In genomic region chr1:152084638-152085345, GRCm38 (mm10) we compare ENCODE assay signal across 8 mouse cellular contexts. TPM values are rescaled to one million over a fixed set of nuclear protein-coding genes. Genes with fewer than 3 reads are reported as not detected.
A peak's percentile ranks its signal among the peaks of the same experiment; 100 is the strongest.
DNase-seq lines count a peak whose midpoint lies in the region; ATAC-seq lines count a peak whose summit lies in the region.

No protein-coding gene starts in this region.

- 34% methylated on average over 15 of the region's 15 CpGs for WGBS in forebrain, embryonic 12.5 days
- 9% methylated on average over 15 of the region's 15 CpGs for WGBS in limb, embryonic 11.5 days
- 32% methylated on average over 15 of the region's 15 CpGs for WGBS in midbrain, embryonic 12.5 days

- no peaks in the 10 kb centered on the region for H3K9me3 ChIP-seq in forebrain, embryonic 12.5 days
- no peaks in the 10 kb centered on the region for H3K9me3 ChIP-seq in limb, embryonic 11.5 days (ENCODE audit: control insufficient read depth, low read length)
- no peaks in the 10 kb centered on the region for H3K9me3 ChIP-seq in midbrain, embryonic 12.5 days

- no peak overlapping the region for H3K4me3 ChIP-seq in forebrain, embryonic 12.5 days (replicated peaks)
- no peak overlapping the region for H3K4me3 ChIP-seq in limb, embryonic 11.5 days (ENCODE audit: low read depth, low read length)
- H3K4me3 ChIP-seq in midbrain, embryonic 12.5 days, result no peak overlapping the region

- H3K36me3 ChIP-seq in forebrain, embryonic 12.5 days (replicated peaks), result no peaks in the 10 kb centered on the region
- no peaks in the 10 kb centered on the region for H3K36me3 ChIP-seq in limb, embryonic 11.5 days (ENCODE audit: control insufficient read depth, insufficient read depth, low read length)
- no peaks in the 10 kb centered on the region for H3K36me3 ChIP-seq in midbrain, embryonic 12.5 days

- peak; percentile 84 for DNase-seq in CD4-positive helper T cell, adult 2 months (ENCODE audit: low read depth, low spot score)
- peak; percentile 67 for DNase-seq in heart, postnatal 4 days
- peak; percentile 73 for DNase-seq in limb, embryonic 11.5 days (ENCODE audit: low spot score)
- peak; percentile 74 for DNase-seq in thymus, postnatal 4 days
- DNase-seq in right cerebral cortex, adult 2 months (ENCODE audit: low spot score in 2 of 2), result no peak

- H3K4me2 ChIP-seq in forebrain, embryonic 12.5 days, result peak overlapping the region; percentile 24
- peak overlapping the region; percentile 43 for H3K4me2 ChIP-seq in limb, embryonic 11.5 days (ENCODE audit: low read depth, severe bottlenecking)
- H3K4me2 ChIP-seq in midbrain, embryonic 12.5 days (replicated peaks), result peak overlapping the region; percentile 15; the same call in 1 of the 2 replicates

- H3K27me3 ChIP-seq in forebrain, embryonic 12.5 days, result no peaks in the 10 kb centered on the region
- H3K27me3 ChIP-seq in limb, embryonic 11.5 days (ENCODE audit: control insufficient read depth, insufficient read depth, low read length), result no peaks in the 10 kb centered on the region
- H3K27me3 ChIP-seq in midbrain, embryonic 12.5 days, result no peaks in the 10 kb centered on the region

- no peak overlapping the region for H3K27ac ChIP-seq in forebrain, embryonic 12.5 days
- H3K27ac ChIP-seq in limb, embryonic 11.5 days (replicated peaks; ENCODE audit: low read depth, low read length), result no peak overlapping the region
- no peak overlapping the region for H3K27ac ChIP-seq in midbrain, embryonic 12.5 days (replicated peaks)

- H3K9ac ChIP-seq in forebrain, embryonic 12.5 days, result no peak overlapping the region
- H3K9ac ChIP-seq in limb, embryonic 11.5 days (ENCODE audit: low read length), result no peak overlapping the region
- H3K9ac ChIP-seq in midbrain, embryonic 12.5 days (replicated peaks), result no peak overlapping the region

- ATAC-seq in activated CD4-positive, CD25-positive, alpha-beta regulatory T cell, adult 4 months, result peak; percentile 84
- no peak for ATAC-seq in forebrain, embryonic 12.5 days (ENCODE audit: low FRiP score)
- ATAC-seq in limb, embryonic 11.5 days (ENCODE audit: insufficient number of reproducible peaks, low FRiP score, low TSS enrichment, low read depth), result peak; percentile 75
- no peak for ATAC-seq in midbrain, embryonic 12.5 days (ENCODE audit: low FRiP score, low read depth)

- H3K4me1 ChIP-seq in forebrain, embryonic 12.5 days, result peaks cover 56% of the 10 kb centered on the region
- H3K4me1 ChIP-seq in limb, embryonic 11.5 days (ENCODE audit: control insufficient read depth, insufficient read depth, low read length), result peaks cover 16% of the 10 kb centered on the region
- H3K4me1 ChIP-seq in midbrain, embryonic 12.5 days, result peaks cover 66% of the 10 kb centered on the region

RNA-seq across cellular contexts. Expression of gene 1700025G04Rik, which starts 5.1 kb away (rescaled TPM):
- polyA plus RNA-seq in activated CD4-positive, CD25-positive, alpha-beta regulatory T cell, adult 4 months (2017; shearing (Covaris generic)), result 1 to 10 TPM; 2.5 to 3.7 TPM
- polyA plus RNA-seq in forebrain, embryonic 12.5 days (2016; fragmentation: Nextera tagmentation; extraction: Ambion mirVana), result 33.3 and 36.4 TPM in 2 replicates
- 10 to 100 TPM; 62.8 to 67.7 TPM for total RNA-seq in heart, postnatal 4 days (2021)
- polyA plus RNA-seq in limb, embryonic 11.5 days (2014; fragmentation: Nextera tagmentation; extraction: Ambion mirVana), result 18.6 and 21.1 TPM in 2 replicates
- 38.4 and 42.4 TPM in 2 replicates for polyA plus RNA-seq in midbrain, embryonic 12.5 days (2016; fragmentation: Nextera tagmentation; extraction: Ambion mirVana)

Comparison
In these comparisons a context has a peak if more than half of its experiments do, and no peak if none do; other contexts are left out.
1. DNase-seq: peak in CD4-positive helper T cell, adult 2 months (single experiment), heart, postnatal 4 days (single experiment), limb, embryonic 11.5 days (single experiment) and thymus, postnatal 4 days (single experiment); none in right cerebral cortex, adult 2 months (0 of 2).
2. ATAC-seq: peak in activated CD4-positive, CD25-positive, alpha-beta regulatory T cell, adult 4 months (single experiment) and limb, embryonic 11.5 days (single experiment); none in forebrain, embryonic 12.5 days (single experiment) and midbrain, embryonic 12.5 days (single experiment).
3. Peak in every context shown above with its lines, with median percentiles within 50 percentile points of each other: H3K4me2 ChIP-seq.